Mouse (Mus musculus) kidney, embryonic 14.5 days (tissue): ENCODE measurements at regions not wholly inside any gene's neighbourhood (a gene's known extent, or its start where the extent isn't known, plus 50 kb on each side); places are given as distances from the start of the nearest gene placed in this dataset.

Source experiments
- ATAC-seq: fragments of 200-750 bp; cut with Nextera tagmentation; 2 replicates; pipeline ENCODE4 v1.8.0; 2017; ENCODE audit warnings: moderate number of reproducible peaks, mild to moderate bottlenecking, moderate TSS enrichment, moderate library complexity; ENCODE audit not compliant: low FRiP score, low TSS enrichment
- H3K27ac ChIP-seq: fragments of 300-500 bp; sonication (generic); 2 replicates; pipeline ENCODE4 v1.5.1; 2014; ENCODE audit warnings: low read depth, mild to moderate bottlenecking, low read length, moderate library complexity, mixed read lengths
- H3K27me3 ChIP-seq: fragments of 300-500 bp; sonication (generic); 2 replicates; pipeline ENCODE4 v1.6.1; 2014; ENCODE audit warnings: mild to moderate bottlenecking, low read length; ENCODE audit not compliant: control insufficient read depth, insufficient read depth
- H3K36me3 ChIP-seq: fragments of 300-500 bp; sonication (generic); 2 replicates; pipeline ENCODE4 v1.6.1; 2014; ENCODE audit warnings: low read length, mixed read lengths; ENCODE audit not compliant: control insufficient read depth, insufficient read depth
- H3K4me1 ChIP-seq: fragments of 300-500 bp; sonication (generic); 2 replicates; pipeline ENCODE4 v1.6.1; 2014; ENCODE audit warnings: low read length, mixed read lengths; ENCODE audit not compliant: control insufficient read depth, insufficient read depth
- H3K4me2 ChIP-seq: fragments of 300-500 bp; sonication (generic); replicated peaks from 2 replicates; pipeline ENCODE4 v1.6.1; 2014; ENCODE audit warnings: low read depth, mild to moderate bottlenecking, low read length
- H3K4me3 ChIP-seq: fragments of 300-500 bp; sonication (generic); 2 replicates; pipeline ENCODE4 v1.5.1; 2014; ENCODE audit warnings: mild to moderate bottlenecking, low read length
- H3K9ac ChIP-seq: fragments of 300-500 bp; sonication (generic); 2 replicates; pipeline ENCODE4 v1.6.1; 2014; ENCODE audit warnings: low read depth, mild to moderate bottlenecking, low read length, moderate library complexity
- H3K9me3 ChIP-seq: fragments of 300-500 bp; sonication (generic); 2 replicates; pipeline ENCODE4 v1.6.1; 2016; ENCODE audit warnings: low read length; ENCODE audit not compliant: control insufficient read depth
- WGBS: fragments of 180-500 bp; shearing (Covaris S2); extraction: QIAGEN DNeasy Blood & Tissue Kit; methylation state at CpG from one replicate; pipeline ENCODE4 v1.1.7; 2014; 5-methylcytosine and 5-hydroxymethylcytosine counted together

- H3K4me3 ChIP-seq: peak overlapping the region; percentile 29; the same call in 1 of the 2 replicates
- WGBS: 19% methylated on average over 10 of the region's 10 CpGs
- H3K9ac ChIP-seq: peak overlapping the region; percentile 51; the same call in 1 of the 2 replicates
These were observed 308.1 kb upstream of the Pmfbp1 start for GRCm38 (mm10) chr8:109185558-109186198.

DNA sequence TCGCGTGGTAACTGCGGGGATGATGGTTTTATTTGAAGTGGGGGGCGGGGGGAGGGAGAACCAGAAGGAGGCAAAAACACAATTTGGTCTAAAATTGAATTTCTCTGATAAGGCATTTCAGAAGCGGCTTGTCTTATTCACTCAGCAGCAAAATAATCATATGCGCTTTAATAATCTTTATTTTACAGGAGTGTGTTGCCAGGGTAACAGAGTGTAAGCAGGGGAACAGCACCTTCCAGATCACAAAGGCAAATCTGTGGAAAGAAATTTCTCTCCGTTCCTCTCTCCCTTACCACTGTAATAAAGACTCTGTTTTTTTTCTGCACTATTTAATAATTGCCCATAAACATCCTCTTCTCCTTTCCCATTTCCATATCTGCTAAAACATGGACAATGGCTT lies 306.2 kb upstream of the Pmfbp1 start:
- Histone ChIP-seq H3K4me1 (peaks cover 5% of the 10 kb centered on the region; the same call in 1 of the 2 replicates), H3K4me3 (no peak overlapping the region), H3K36me3 (no peaks in the 10 kb centered on the region), H3K9me3 (no peaks in the 10 kb centered on the region), H3K9ac (no peak overlapping the region), H3K27me3 (no peaks in the 10 kb centered on the region), H3K27ac (no peak overlapping the region), H3K4me2 (no peak overlapping the region)
- no peak for ATAC-seq
- 68% methylated on average over 7 of the region's 7 CpGs for WGBS

More at GRCm38 (mm10) chr8:109185558-109186198, 308.1 kb upstream of the Pmfbp1 start:
- peaks cover 5% of the 10 kb centered on the region; the same call in 1 of the 2 replicates for H3K4me1 ChIP-seq
- peak overlapping the region; percentile 45 for H3K4me2 ChIP-seq
- H3K36me3 ChIP-seq: no peaks in the 10 kb centered on the region
- H3K9me3 ChIP-seq: no peaks in the 10 kb centered on the region
- H3K27ac ChIP-seq: no peak overlapping the region
- ATAC-seq: peak; percentile 83; the same call in 1 of the 2 replicates
- H3K27me3 ChIP-seq: no peaks in the 10 kb centered on the region

DNA sequence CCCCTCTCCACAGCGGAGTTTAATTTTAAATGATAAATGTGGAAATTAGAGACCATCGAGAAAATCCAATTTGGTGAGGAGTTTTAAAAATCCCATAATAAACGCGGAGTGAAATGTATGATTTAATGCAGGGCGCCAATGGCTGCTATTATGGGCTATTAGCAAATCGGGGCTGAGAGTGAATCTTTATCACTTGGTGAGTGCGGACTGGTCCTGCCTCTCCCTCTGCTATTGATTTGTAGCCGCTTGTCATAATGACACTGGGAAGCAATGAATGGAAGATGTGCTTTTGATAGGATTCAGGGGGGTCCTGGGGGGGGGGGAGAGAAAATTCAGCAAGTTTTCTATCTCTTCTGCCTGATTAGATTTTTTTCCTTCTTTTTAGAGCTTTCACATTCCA lies 279.6 kb upstream of the Pmfbp1 start:
- Histone ChIP-seq H3K4me2 (no peak overlapping the region), H3K36me3 (no peaks in the 10 kb centered on the region), H3K4me3 (no peak overlapping the region), H3K9ac (no peak overlapping the region), H3K4me1 (no peaks in the 10 kb centered on the region), H3K27ac (no peak overlapping the region), H3K9me3 (no peaks in the 10 kb centered on the region), H3K27me3 (no peaks in the 10 kb centered on the region)
- ATAC-seq: no peak
- 88% methylated on average over 8 of the region's 8 CpGs for WGBS

DNA sequence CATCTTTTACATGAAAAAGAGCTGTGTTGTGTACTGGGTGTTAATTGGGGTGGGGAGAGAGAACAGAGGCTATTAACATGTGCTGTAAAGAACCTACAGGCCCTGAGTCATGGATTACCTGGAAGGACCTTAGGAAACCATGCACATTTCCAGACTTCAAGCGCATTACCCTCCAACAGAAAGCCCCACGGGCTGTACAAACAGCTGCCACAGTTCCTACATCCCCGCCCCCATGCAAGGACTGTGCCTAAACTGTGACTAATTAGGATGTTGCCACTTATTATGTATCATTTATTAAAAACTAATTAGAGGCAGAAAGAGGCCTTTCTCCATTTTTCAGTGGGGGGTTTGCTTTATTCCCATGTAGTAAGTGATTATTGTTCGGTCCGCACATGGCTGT lies 277.5 kb upstream of the Pmfbp1 start:
- no peaks in the 10 kb centered on the region for H3K4me1 ChIP-seq
- WGBS: 88% methylated on average over 5 of the region's 5 CpGs
- H3K36me3 ChIP-seq: no peaks in the 10 kb centered on the region
- H3K27ac ChIP-seq: no peak overlapping the region
- no peaks in the 10 kb centered on the region for H3K9me3 ChIP-seq
- H3K9ac ChIP-seq: no peak overlapping the region
- H3K4me2 ChIP-seq: no peak overlapping the region
- H3K4me3 ChIP-seq: no peak overlapping the region
- H3K27me3 ChIP-seq: no peaks in the 10 kb centered on the region
- ATAC-seq: no peak

DNA sequence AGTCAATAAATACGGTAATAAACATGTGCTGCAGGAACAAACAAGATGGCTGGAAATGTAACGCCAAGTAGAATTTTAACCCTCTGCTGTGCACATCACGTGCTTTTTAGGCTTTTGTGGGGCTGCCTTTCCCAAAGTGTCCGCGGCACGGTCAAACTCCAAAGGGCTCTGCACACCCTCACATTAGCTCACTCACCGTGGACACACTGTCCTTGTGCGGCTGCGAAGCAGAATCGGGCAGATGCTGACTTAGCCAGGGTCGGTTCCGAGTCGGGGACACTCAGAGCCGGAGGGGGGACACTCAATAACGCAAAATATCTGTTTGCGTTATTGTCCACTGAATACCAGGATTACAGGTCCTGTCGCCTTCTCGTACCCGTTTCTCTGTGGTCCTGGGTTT lies 276.5 kb upstream of the Pmfbp1 start:
- H3K27ac ChIP-seq: no peak overlapping the region
- no peaks in the 10 kb centered on the region for H3K9me3 ChIP-seq
- no peaks in the 10 kb centered on the region for H3K27me3 ChIP-seq
- WGBS: 94% methylated on average over 19 of the region's 19 CpGs
- no peaks in the 10 kb centered on the region for H3K36me3 ChIP-seq
- ATAC-seq: no peak
- no peak overlapping the region for H3K9ac ChIP-seq
- no peak overlapping the region for H3K4me3 ChIP-seq
- H3K4me2 ChIP-seq: no peak overlapping the region
- H3K4me1 ChIP-seq: no peaks in the 10 kb centered on the region

DNA sequence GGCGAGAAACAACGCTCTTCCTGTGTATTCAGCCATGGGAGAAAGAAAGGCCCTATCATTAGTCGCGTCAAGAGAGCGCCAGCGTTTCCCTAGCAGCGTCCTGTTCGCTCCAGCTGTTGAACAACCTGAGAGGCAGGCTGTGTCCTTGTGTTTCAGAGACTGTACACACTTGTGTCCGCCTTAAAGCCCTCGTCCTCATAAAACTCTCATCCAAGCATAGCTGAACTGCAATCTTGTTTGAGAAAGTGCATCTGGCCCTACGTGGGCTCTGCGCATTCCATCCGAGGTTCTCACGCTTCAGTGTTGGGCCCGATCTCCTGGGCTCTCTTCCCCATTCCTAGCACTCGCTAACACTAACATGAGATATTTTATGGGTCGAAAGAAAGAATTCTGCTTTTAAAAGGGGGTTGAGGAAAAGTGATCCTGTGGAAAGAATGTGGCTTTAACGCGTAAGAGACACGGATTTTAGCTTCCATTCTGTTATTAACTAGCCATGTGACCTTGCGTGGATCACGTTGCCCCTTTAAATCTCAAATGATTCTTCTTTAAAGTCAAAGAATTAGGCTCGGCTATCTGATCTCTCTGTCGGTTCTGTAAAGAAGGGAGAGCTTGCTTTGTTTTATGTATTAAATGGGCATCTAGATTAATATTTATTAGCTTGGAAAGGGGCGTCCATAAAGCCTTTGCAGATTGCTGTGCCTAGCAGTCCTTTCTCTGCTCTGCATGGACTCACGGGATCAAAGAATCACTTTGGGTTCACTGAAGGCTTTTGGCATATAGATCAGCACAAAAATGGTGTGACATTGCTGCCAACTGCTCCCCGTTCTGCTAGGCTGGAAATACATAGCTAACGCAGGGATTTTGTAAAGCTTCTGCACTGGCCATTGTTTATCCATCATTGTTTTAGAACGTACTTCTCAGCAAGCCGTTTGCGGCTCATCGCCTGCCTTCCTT lies 261.3 kb upstream of the Pmfbp1 start:
- Histone ChIP-seq H3K27ac (0 out of 2 replicates have a peak overlapping the region, but pooled peaks have one; percentile 0), H3K4me1 (0 out of 2 replicates have a peak, but pooled peaks cover 10% of the 10 kb centered on the region)
- ATAC-seq: peak; percentile 73

GRCm38 (mm10) chr8:109245526-109245925 lies 248.3 kb upstream of the Pmfbp1 start:
- Histone ChIP-seq H3K27me3 (0 out of 2 replicates have a peak, but pooled peaks cover 1% of the 10 kb centered on the region), H3K4me2 (no peak overlapping the region), H3K9me3 (no peaks in the 10 kb centered on the region), H3K36me3 (no peaks in the 10 kb centered on the region), H3K4me1 (no peaks in the 10 kb centered on the region), H3K4me3 (no peak overlapping the region), H3K9ac (no peak overlapping the region), H3K27ac (no peak overlapping the region)
- WGBS: 63% methylated on average over 8 of the region's 8 CpGs
- ATAC-seq: no peak

More for the DNA sequence above, 261.3 kb upstream of the Pmfbp1 start:
- H3K9ac ChIP-seq: no peak overlapping the region
- H3K36me3 ChIP-seq: no peaks in the 10 kb centered on the region
- 32% methylated on average over 32 of the region's 32 CpGs for WGBS
- H3K9me3 ChIP-seq: no peaks in the 10 kb centered on the region
- no peaks in the 10 kb centered on the region for H3K27me3 ChIP-seq
- peak overlapping the region; percentile 7; the same call in 1 of the 2 replicates for H3K4me3 ChIP-seq
- peak overlapping the region; percentile 36; the same call in 1 of the 2 replicates for H3K4me2 ChIP-seq

GRCm38 (mm10) chr8:109247875-109248274 lies 246.0 kb upstream of the Pmfbp1 start:
- H3K27ac ChIP-seq: no peak overlapping the region
- H3K4me2 ChIP-seq: no peak overlapping the region
- no peak overlapping the region for H3K9ac ChIP-seq
- H3K36me3 ChIP-seq: no peaks in the 10 kb centered on the region
- H3K4me3 ChIP-seq: no peak overlapping the region
- WGBS: 84% methylated on average over 6 of the region's 6 CpGs
- H3K27me3 ChIP-seq: 0 out of 2 replicates have a peak, but pooled peaks cover 2% of the 10 kb centered on the region
- no peaks in the 10 kb centered on the region for H3K4me1 ChIP-seq
- no peaks in the 10 kb centered on the region for H3K9me3 ChIP-seq
- no peak for ATAC-seq
